Mouse (Mus musculus) left cerebral cortex, adult 18-20 months (tissue): Measurements from ENCODE around the gene Olfr1441. TPM values are rescaled to one million over a fixed set of nuclear protein-coding genes. Genes with fewer than 3 reads are reported as not detected.
A peak's percentile ranks its signal among the peaks of the same experiment; 100 is the strongest.

ENCODE experiments used
- DNase-seq, 2 experiments: peaks; one replicate each; pipeline ENCODE4 v3.0.0; 2021 to 2022; ENCODE audit warnings: low spot score in 2 of 2, mixed read lengths in 1 of 2
- total RNA-seq, 2 experiments: library from RNA; stranded (reverse); gene quantifications; 2 replicates each; pipeline ENCODE4 v1.2.3; 2021

Gene Olfr1441
- total RNA-seq, 2 experiments from 2014 or later: not detected

DNA sequence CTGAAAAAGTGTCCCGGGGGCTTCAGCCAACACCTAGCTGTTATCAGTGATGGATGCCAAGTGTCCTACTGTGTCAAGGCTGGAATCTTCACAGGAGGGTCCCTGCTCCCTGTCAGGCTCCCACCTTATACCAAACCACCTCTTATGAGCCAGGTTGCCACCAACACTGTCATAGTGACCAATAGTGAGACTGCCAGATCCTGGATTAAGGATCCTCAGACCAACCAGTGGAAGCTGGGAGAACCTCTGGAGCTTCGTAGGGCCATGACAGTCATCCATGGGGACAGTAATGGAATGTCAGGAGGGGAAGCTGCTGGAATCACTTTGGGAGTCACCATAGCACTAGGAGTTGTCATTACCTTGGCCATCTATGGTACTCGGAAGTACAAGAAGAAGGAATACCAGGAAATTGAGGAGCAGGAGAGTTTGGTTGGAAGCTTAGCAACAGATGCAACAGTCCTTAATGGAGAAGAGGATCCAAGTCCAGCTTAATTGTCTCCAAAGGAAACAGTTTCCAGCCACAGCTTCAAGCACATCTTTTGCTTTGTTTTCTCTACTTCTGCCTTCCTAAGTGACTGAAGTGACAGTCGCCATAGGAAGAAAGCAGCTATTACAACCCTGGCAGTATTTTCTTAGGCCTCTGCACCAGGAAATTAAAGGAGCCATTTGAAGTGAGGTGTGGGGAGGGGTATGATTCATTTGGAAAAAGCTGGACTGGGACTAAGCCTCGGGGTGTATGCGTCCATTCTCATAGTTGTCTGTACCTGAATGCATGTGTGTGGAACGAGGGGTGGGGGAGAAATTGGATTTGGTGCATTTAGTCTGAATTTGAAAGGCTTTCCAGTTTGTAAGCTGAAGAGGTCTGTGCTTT is 45.9 kb downstream of the Olfr1441 start:
- DNase-seq: no peak

DNA sequence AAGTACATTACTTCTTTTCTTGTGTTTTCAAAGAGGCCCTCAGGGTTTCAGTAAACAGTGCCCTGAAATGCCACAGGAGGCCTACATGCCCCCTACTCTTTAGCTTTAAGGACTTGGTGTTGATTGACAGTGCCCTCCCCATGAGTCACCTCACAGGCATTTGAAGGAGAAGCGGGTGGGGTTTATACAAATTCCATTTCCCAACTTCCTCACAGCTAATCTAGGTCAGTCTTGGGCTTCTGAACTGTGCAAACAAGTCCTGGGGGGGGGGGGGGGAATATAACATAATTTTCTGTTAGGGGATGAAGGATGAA is 46.4 kb downstream of the Olfr1441 start:
- no peak for DNase-seq

DNA sequence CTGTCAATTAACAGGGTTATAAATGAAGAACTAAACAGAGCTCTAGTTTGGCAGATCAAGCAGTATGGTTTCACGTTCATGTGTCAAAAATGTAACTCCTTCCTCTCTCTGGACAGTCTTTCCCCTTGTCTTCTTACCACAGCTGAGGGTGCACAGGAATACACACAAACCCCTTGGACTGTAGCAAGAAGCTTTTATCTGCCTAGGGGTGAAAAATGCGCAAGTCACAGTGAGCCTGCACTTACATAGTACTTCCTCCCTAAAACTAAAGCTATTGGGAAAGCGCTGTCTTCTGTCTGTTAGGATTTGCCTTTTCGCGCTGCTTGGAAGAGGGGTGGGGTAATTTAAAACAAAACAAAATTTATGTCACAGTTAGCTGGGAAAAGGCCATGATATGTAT is 46.9 kb downstream of the Olfr1441 start:
- no peak for DNase-seq

DNA sequence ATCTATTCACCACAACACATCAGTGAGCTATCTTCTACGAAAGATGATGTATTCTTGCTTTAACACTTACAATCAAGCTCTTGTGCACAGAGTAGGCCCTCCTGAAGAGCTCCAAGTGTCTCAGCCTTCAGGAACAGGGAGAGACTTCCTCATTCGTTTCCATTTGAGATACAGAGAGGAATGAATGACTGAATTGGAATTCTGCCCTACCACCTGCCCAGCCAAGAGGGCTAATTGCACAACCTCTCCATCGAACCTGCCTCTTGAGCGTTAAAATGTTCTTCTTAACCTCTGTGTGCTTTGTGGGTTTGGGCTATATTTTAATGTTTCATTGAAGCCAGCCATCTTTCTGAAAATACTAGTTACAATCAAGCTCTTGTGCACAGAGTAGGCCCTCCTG is 47.4 kb downstream of the Olfr1441 start:
- DNase-seq: no peak

DNA sequence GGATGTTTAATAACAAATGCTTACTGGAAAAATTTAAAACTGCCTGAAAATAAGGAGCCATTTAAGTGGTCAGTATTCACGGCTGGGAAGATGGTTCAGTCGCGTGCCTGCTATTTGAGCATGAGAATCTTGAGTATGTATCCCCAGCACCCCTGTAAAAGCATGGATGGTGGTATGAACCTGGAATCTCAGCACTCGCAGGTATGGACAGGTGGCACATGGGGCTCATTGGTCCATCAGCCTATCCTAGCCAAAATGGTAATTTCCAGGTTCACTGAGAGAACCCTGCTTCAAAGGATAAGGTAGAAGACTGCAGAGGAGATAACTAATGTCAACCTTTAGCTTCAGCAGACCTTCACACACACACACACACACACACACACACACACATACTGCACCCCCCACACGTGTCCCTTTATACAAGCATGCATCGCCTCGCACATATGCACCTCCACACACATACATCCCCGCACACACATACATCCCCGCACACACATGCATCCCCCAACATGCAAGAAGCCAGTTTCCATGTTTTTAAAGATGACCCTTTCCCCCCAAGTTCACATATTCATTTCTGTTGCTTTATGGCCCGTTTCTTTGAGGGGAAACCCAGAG is 48.4 kb downstream of the Olfr1441 start:
- DNase-seq: no peak

DNA sequence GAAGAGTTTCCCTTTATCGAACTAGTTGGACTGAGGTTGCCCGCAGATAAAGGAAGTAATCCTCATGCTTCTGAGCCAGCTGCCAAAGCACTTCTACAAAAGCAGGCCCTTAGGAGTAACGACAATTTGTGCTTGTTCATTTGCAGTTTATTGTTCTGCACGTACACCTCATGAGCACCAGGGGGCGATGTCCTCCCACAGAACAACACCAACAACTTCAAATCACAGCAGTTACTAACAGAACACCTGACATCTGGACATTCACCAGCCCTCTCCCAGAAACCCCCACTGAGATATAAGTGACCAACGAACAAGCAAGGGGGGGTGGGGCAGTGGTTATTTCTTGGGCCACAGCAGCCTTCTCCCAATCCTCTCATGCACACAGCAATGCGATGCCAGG is 49.0 kb downstream of the Olfr1441 start:
- peak; percentile 53 to 70 for DNase-seq

DNA sequence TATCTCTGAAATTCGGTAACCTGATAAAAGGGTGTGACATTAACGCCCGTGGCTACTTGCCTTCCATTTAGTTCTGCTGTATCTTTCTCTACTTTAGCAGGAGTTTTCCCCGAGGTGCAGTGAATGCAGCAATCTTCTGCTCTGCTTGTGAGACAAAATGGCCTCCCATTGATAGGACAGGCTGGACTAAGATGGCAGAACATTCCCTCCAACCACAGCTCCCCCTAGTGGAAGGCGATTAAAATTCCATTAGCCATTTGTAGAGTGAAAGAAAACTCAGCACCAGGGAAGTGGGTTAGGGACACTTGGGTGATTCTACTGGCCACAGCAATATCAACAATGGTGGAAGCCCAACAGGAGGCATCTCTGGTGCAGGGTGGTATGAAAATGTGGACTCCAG is 50.2 kb downstream of the Olfr1441 start:
- no peak for DNase-seq

DNA sequence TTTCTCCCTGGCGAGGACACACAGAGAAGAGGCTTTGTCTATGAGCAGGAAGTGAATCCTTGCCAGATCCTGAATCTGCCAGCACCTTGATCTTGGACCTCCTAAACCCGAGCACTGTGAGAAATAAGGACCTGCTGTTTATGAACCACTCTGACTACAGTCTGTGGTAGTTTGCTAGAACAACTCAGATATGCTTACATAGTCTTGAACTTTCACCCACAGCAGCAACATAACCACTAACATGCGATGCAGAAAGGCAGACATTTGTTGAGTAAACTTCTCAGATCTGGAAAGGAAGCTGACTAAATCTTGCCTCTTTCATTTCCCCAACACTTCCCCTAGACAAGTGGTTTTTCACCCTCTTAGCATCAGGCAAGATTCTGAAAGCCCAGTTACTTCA is 54.6 kb downstream of the Olfr1441 start:
- DNase-seq: no peak

DNA sequence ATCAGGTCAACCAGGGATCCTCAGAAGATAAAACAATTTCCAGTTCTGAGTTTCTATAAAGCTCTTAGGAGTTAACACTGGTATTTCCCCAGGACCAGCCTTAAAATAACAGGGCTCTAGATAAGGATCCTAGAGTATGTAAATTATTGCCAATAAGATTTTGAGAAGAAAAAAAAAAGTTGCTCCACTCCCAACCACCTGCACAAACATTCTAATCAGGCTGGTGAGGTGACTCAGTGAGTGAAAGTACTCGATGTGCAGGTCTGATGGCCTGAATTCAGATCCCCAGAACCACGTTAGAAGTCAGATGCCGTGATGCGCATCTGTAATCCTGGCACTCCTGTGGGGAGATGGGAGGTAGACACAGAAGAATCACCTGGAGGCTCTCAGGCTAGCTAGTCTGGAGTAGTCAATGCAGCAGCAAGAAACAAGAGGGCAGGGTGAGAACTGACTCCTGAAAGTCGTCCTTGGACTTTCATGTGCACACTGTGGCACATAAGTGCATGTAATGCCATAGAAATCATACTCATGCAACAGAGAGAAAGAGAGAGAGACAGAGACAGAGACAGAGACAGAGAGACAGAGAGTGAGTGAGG is 55.2 kb downstream of the Olfr1441 start:
- no peak for DNase-seq

Other genes with a start within 250 kb of the Olfr1441 start
- not detected for gene Olfr1555-ps1, start 247.3 kb upstream of the Olfr1441 start, total RNA-seq
- gene Olfr1431, start 216.8 kb upstream of the Olfr1441 start, total RNA-seq: not detected
- gene Olfr1432, start 184.8 kb upstream of the Olfr1441 start, total RNA-seq: not detected
- gene Olfr262, start 175.8 kb upstream of the Olfr1441 start, total RNA-seq: not detected
- gene Olfr235, start 156.4 kb upstream of the Olfr1441 start, total RNA-seq: not detected
- not detected for gene Olfr1434, start 137.6 kb upstream of the Olfr1441 start, total RNA-seq
- gene Olfr1436, start 118.3 kb upstream of the Olfr1441 start, total RNA-seq: not detected
- not detected for gene Olfr1437, start 92.3 kb upstream of the Olfr1441 start, total RNA-seq
- gene Olfr1438-ps1, start 81.5 kb upstream of the Olfr1441 start, total RNA-seq: not detected
- not detected for gene Olfr1440, start 30.2 kb upstream of the Olfr1441 start, total RNA-seq
- gene Pfpl, start 10.5 kb downstream of the Olfr1441 start, total RNA-seq: not detected
- gene Mpeg1, start 43.3 kb downstream of the Olfr1441 start, total RNA-seq: 1 to 10 TPM; 9.7 TPM
- 10 to 100 TPM; 34.3 to 36.9 TPM for gene Dtx4, start 84.0 kb downstream of the Olfr1441 start, total RNA-seq
- gene Fam111a, start 128.3 kb downstream of the Olfr1441 start, total RNA-seq: 1 to 10 TPM; 1.5 to 2.0 TPM
- gene Gm4952, start 182.5 kb downstream of the Olfr1441 start, total RNA-seq: not detected
- not detected for gene Glyat, start 215.9 kb downstream of the Olfr1441 start, total RNA-seq